Mouse (Mus musculus): ENCODE measurements at regions not wholly inside any gene's neighbourhood (a gene's known extent, or its start where the extent isn't known, plus 50 kb on each side); places are given as distances from the start of the nearest gene placed in this dataset.
"Not testable (repeated sequence)": the region's sequence is repeated elsewhere in the genome, so short reads cannot be mapped to it uniquely, and the experiment has no call there.

- H3K4me3 ChIP-seq (ENCODE audit: control insufficient read depth in 1 of 2, insufficient read depth in 1 of 2, low read depth in 2 of 2, low read length in 2 of 2): no peak overlapping the region
- no peak overlapping the region for H3K27ac ChIP-seq (ENCODE audit: control insufficient read depth, low read depth, low read length)
- no peaks in the 10 kb centered on the region for H3K79me2 ChIP-seq (ENCODE audit: control insufficient read depth, insufficient read depth, low read length, poor library complexity)
- no peaks in the 10 kb centered on the region for H3K27me3 ChIP-seq (ENCODE audit: control insufficient read depth in 1 of 2, insufficient read depth in 2 of 2, low read length in 2 of 2)
- no peak overlapping the region for H3K9ac ChIP-seq (ENCODE audit: control insufficient read depth, low read depth, low read length, poor library complexity, severe bottlenecking)
- H3K36me3 ChIP-seq (ENCODE audit: control insufficient read depth in 1 of 2, insufficient read depth in 2 of 2, low read length in 2 of 2): peaks cover 0 to 24% of the 10 kb centered on the region in 2 experiments; a peak in 2 of 4 replicates
- no peak for DNase-seq (ENCODE audit: low read depth, low spot score)
- H3K9me3 ChIP-seq (replicated peaks; ENCODE audit: insufficient read depth, low read length): no peaks in the 10 kb centered on the region
- H3K4me1 ChIP-seq (ENCODE audit: control insufficient read depth in 1 of 2, insufficient read depth in 2 of 2, low read length in 2 of 2): peaks cover 11 to 33% of the 10 kb centered on the region in 2 experiments
- no peak for TF ChIP-seq EP300 (IDR thresholded peaks at IDR 0.05; ENCODE audit: low read depth in 1 of 2, low read length in 2 of 2)
- no peak for TF ChIP-seq E2F4 (IDR thresholded peaks at IDR 0.05; ENCODE audit: borderline replicate concordance, low read depth, low read length)
- TF ChIP-seq CHD2 (IDR thresholded peaks at IDR 0.05; ENCODE audit: low read length): no peak
- TF ChIP-seq UBTF (IDR thresholded peaks at IDR 0.05; ENCODE audit: borderline replicate concordance, insufficient read depth, low read depth, low read length): no peak
- TF ChIP-seq USF1 (IDR thresholded peaks at IDR 0.05; ENCODE audit: low read depth, low read length): no peak
- no peak for TF ChIP-seq ZKSCAN1 (IDR thresholded peaks at IDR 0.05; ENCODE audit: low read depth, low read length)
- no peak for TF ChIP-seq MXI1 (IDR thresholded peaks at IDR 0.05; ENCODE audit: low read depth, low read length)
- no peak for TF ChIP-seq SMC3 (IDR thresholded peaks at IDR 0.05; ENCODE audit: low read depth, low read length)
- no peak for TF ChIP-seq GATA1 (IDR thresholded peaks at IDR 0.05; ENCODE audit: low read depth, low read length)
- TF ChIP-seq NRF1 (IDR thresholded peaks at IDR 0.05; ENCODE audit: insufficient read depth, low read depth, low read length, poor library complexity, severe bottlenecking): no peak
- TF ChIP-seq ETS1 (IDR thresholded peaks at IDR 0.05; ENCODE audit: low read depth, low read length): no peak
- TF ChIP-seq MAZ (IDR thresholded peaks at IDR 0.05; ENCODE audit: low read depth, low read length): no peak
Observed at GRCm38 (mm10) chr1:181262496-181262895, 50.7 kb upstream of the Wdr26 start.

- H3K36me3 ChIP-seq (ENCODE audit: control insufficient read depth in 1 of 2, insufficient read depth in 2 of 2, low read length in 2 of 2): peaks cover 0 to 24% of the 10 kb centered on the region in 2 experiments; a peak in 2 of 4 replicates
- H3K9me3 ChIP-seq (replicated peaks; ENCODE audit: insufficient read depth, low read length): no peaks in the 10 kb centered on the region
- no peak overlapping the region for H3K27ac ChIP-seq (ENCODE audit: control insufficient read depth, low read depth, low read length)
- no peak for DNase-seq (ENCODE audit: low read depth, low spot score)
- no peak overlapping the region for H3K4me3 ChIP-seq (ENCODE audit: control insufficient read depth in 1 of 2, insufficient read depth in 1 of 2, low read depth in 2 of 2, low read length in 2 of 2)
- TF ChIP-seq MAFK (IDR thresholded peaks at IDR 0.05; ENCODE audit: borderline replicate concordance, low read depth, low read length): no peak
- no peak for TF ChIP-seq TBP (IDR thresholded peaks at IDR 0.05; ENCODE audit: low read depth, low read length)
- no peak for TF ChIP-seq TAL1 (IDR thresholded peaks at IDR 0.05; ENCODE audit: low read length)
- no peak for TF ChIP-seq RCOR1 (IDR thresholded peaks at IDR 0.05; ENCODE audit: low read depth, low read length)
- no peak for TF ChIP-seq SIN3A (IDR thresholded peaks at IDR 0.05; ENCODE audit: low read length)
- TF ChIP-seq MYB (IDR thresholded peaks at IDR 0.05; ENCODE audit: low read depth, low read length): no peak
- TF ChIP-seq POLR2A (IDR thresholded peaks at IDR 0.05; ENCODE audit: control insufficient read depth in 1 of 2, insufficient read depth in 1 of 2, low read depth in 1 of 2, low read length in 2 of 2, poor library complexity in 1 of 2): no peak
- TF ChIP-seq TCF12 (IDR thresholded peaks at IDR 0.05; ENCODE audit: low read depth, low read length): no peak
- no peak for TF ChIP-seq ZKSCAN1 (IDR thresholded peaks at IDR 0.05; ENCODE audit: low read depth, low read length)
- TF ChIP-seq ETS1 (IDR thresholded peaks at IDR 0.05; ENCODE audit: low read depth, low read length): no peak
- TF ChIP-seq SMC3 (IDR thresholded peaks at IDR 0.05; ENCODE audit: low read depth, low read length): no peak
- TF ChIP-seq CHD1 (IDR thresholded peaks at IDR 0.05; ENCODE audit: low read depth, low read length): no peak
- no peak for TF ChIP-seq POLR2AphosphoS5 (IDR thresholded peaks at IDR 0.05; ENCODE audit: borderline replicate concordance, low read depth, low read length)
- TF ChIP-seq NELFE (IDR thresholded peaks at IDR 0.05; ENCODE audit: low read depth, low read length): no peak
- no peak for TF ChIP-seq MAZ (IDR thresholded peaks at IDR 0.05; ENCODE audit: low read depth, low read length)
- no peak for TF ChIP-seq HCFC1 (IDR thresholded peaks at IDR 0.05; ENCODE audit: low read depth, low read length)
- no peak for TF ChIP-seq UBTF (IDR thresholded peaks at IDR 0.05; ENCODE audit: borderline replicate concordance, insufficient read depth, low read depth, low read length)
- no peak overlapping the region for H3K9ac ChIP-seq (ENCODE audit: control insufficient read depth, low read depth, low read length, poor library complexity, severe bottlenecking)
- H3K4me1 ChIP-seq (ENCODE audit: control insufficient read depth in 1 of 2, insufficient read depth in 2 of 2, low read length in 2 of 2): peaks cover 7 to 26% of the 10 kb centered on the region in 2 experiments
- no peaks in the 10 kb centered on the region for H3K79me2 ChIP-seq (ENCODE audit: control insufficient read depth, insufficient read depth, low read length, poor library complexity)
- H3K27me3 ChIP-seq (ENCODE audit: control insufficient read depth in 1 of 2, insufficient read depth in 2 of 2, low read length in 2 of 2): no peaks in the 10 kb centered on the region
Observed at GRCm38 (mm10) chr1:181263216-181263615, 51.4 kb upstream of the Wdr26 start.

- DNase-seq (ENCODE audit: low read depth, low spot score); H3K9ac ChIP-seq (ENCODE audit: control insufficient read depth, low read depth, low read length, poor library complexity, severe bottlenecking); H3K27me3 ChIP-seq (ENCODE audit: control insufficient read depth in 1 of 2, insufficient read depth in 2 of 2, low read length in 2 of 2); H3K4me3 ChIP-seq (ENCODE audit: control insufficient read depth in 1 of 2, insufficient read depth in 1 of 2, low read depth in 2 of 2, low read length in 2 of 2); H3K9me3 ChIP-seq (replicated peaks; ENCODE audit: insufficient read depth, low read length); H3K27ac ChIP-seq (ENCODE audit: control insufficient read depth, low read depth, low read length); H3K79me2 ChIP-seq (ENCODE audit: control insufficient read depth, insufficient read depth, low read length, poor library complexity); H3K4me1 ChIP-seq (ENCODE audit: control insufficient read depth in 1 of 2, insufficient read depth in 2 of 2, low read length in 2 of 2); H3K36me3 ChIP-seq (ENCODE audit: control insufficient read depth in 1 of 2, insufficient read depth in 2 of 2, low read length in 2 of 2): not testable (repeated sequence)
Observed at GRCm38 (mm10) chr1:181270469-181270868, 58.7 kb upstream of the Wdr26 start.
